Mouse (Mus musculus): ENCODE measurements around the gene Sh3bp4.

The Sh3bp4 gene

GRCm38 (mm10) chr1:89127163-89127562, 56.9 kb downstream of the Sh3bp4 start:
- no peak for DNase-seq (ENCODE audit: low spot score)

- no peak for DNase-seq (ENCODE audit: low spot score)
Observed at GRCm38 (mm10) chr1:89130429-89130828, 60.2 kb downstream of the Sh3bp4 start.

GRCm38 (mm10) chr1:89131018-89131540, 60.9 kb downstream of the Sh3bp4 start:
- no peak for DNase-seq (ENCODE audit: low spot score)

GRCm38 (mm10) chr1:89131707-89132106, 61.5 kb downstream of the Sh3bp4 start:
- peak; percentile 22 for DNase-seq (ENCODE audit: low spot score)

- no peak for DNase-seq (ENCODE audit: low spot score)
Observed at GRCm38 (mm10) chr1:89133266-89133665, 63.1 kb downstream of the Sh3bp4 start.

- DNase-seq (ENCODE audit: low spot score), result no peak
Observed at GRCm38 (mm10) chr1:89133717-89134116, 63.5 kb downstream of the Sh3bp4 start.

GRCm38 (mm10) chr1:89136089-89136811, 66.0 kb downstream of the Sh3bp4 start:
- peak; percentile 45 for DNase-seq (ENCODE audit: low spot score)

- DNase-seq (ENCODE audit: low spot score), result no peak
Observed at GRCm38 (mm10) chr1:89137086-89137816, 67.0 kb downstream of the Sh3bp4 start.

GRCm38 (mm10) chr1:89138316-89138715, 68.1 kb downstream of the Sh3bp4 start:
- no peak for DNase-seq (ENCODE audit: low spot score)

- no peak for DNase-seq (ENCODE audit: low spot score)
Observed at GRCm38 (mm10) chr1:89140113-89140512, 69.9 kb downstream of the Sh3bp4 start.

- no peak for DNase-seq (ENCODE audit: low spot score)
Observed at GRCm38 (mm10) chr1:89151071-89151470, 80.9 kb downstream of the Sh3bp4 start.

GRCm38 (mm10) chr1:89152576-89152975, 82.4 kb downstream of the Sh3bp4 start:
- DNase-seq (ENCODE audit: low spot score), result no peak

GRCm38 (mm10) chr1:89153203-89153602, 83.0 kb downstream of the Sh3bp4 start:
- no peak for DNase-seq (ENCODE audit: low spot score)

GRCm38 (mm10) chr1:89163483-89163882, 93.3 kb downstream of the Sh3bp4 start:
- no peak for DNase-seq (ENCODE audit: low spot score)

- no peak for DNase-seq (ENCODE audit: low spot score)
Observed at GRCm38 (mm10) chr1:89164281-89164680, 94.1 kb downstream of the Sh3bp4 start.

GRCm38 (mm10) chr1:89164685-89165084, 94.5 kb downstream of the Sh3bp4 start:
- DNase-seq (ENCODE audit: low spot score), result no peak

GRCm38 (mm10) chr1:89166814-89167249, 96.6 kb downstream of the Sh3bp4 start:
- no peak for DNase-seq (ENCODE audit: low spot score)

GRCm38 (mm10) chr1:89171275-89171767, 101.1 kb downstream of the Sh3bp4 start:
- DNase-seq (ENCODE audit: low spot score), result no peak

GRCm38 (mm10) chr1:89174621-89175020, 104.4 kb downstream of the Sh3bp4 start:
- DNase-seq (ENCODE audit: low spot score), result no peak

GRCm38 (mm10) chr1:89175355-89175754, 105.1 kb downstream of the Sh3bp4 start:
- no peak for DNase-seq (ENCODE audit: low spot score)

GRCm38 (mm10) chr1:89183261-89183831, 113.1 kb downstream of the Sh3bp4 start:
- DNase-seq (ENCODE audit: low spot score), result no peak

- DNase-seq (ENCODE audit: low spot score), result no peak
Observed at GRCm38 (mm10) chr1:89184111-89184785, 114.0 kb downstream of the Sh3bp4 start.
